Mouse (Mus musculus) regulatory T cell (primary cell): ENCODE results near the gene Ahsg.

Source experiments
- in situ Hi-C: fragments of 300-600 bp; cut with MboI, MseI; formaldehyde crosslinking; loops from one replicate; pipeline ENCODE4 v1.15.1; 2025; ENCODE audit warnings: high pct_unique_total_duplicates

The Ahsg gene

GRCm38 (mm10) chr16:22886726-22887125 lies 4.4 kb upstream of the Ahsg start:
- in situ Hi-C loops: no loop called here

- in situ Hi-C loops: no loop called here
These were observed 2.2 kb upstream of the Ahsg start for GRCm38 (mm10) chr16:22888835-22889234.

DNA sequence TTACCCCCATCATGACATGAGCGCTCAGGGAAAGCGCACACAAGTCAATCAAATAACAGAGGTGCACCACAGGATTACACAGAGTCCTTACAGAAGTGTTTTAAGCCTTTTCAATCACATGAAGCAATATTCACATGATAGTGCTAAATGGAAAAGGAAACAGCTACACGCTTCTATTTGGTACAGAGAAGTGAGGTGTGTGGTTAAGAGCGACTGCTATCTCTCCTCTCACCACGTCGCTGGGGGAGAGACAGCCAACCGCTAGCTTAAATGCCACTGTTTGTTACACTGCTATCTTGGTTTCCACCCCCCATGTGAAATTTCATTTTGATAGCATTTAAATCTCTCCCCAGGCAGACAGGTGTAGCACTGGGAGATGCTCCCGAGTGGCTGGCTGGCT lies 1.4 kb upstream of the Ahsg start:
- in situ Hi-C loops: loop anchor here (5.0 kb wide), 1 partner anchor 158 kb away; no protein-coding TSS in a partner anchor

GRCm38 (mm10) chr16:22891733-22892154 lies 667 bp downstream of the Ahsg start:
- in situ Hi-C loops: loop anchor here (5.0 kb wide), 1 partner anchor 156 kb away; no protein-coding TSS in a partner anchor

DNA sequence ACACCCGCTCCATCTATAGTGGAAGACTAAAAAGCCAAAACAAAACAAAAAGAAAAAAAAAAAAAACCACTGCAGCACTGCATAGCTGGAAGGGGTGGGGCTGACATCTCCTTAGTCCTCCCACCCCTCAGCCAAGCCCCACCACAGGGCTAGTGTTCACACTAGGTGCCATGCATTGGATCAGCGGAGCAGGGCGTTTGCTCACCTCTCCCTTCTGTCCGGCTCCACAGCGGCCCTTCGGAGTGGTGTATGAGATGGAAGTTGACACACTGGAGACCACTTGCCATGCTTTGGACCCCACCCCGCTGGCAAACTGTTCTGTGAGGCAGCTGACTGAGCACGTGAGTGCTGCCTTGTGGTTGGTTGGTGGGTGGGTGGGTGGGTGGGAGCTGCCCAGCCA lies 3.0 kb downstream of the Ahsg start:
- in situ Hi-C loops: loop anchor here (5.0 kb wide), 1 partner anchor 153 kb away; no protein-coding TSS in a partner anchor

- in situ Hi-C loops: no loop called here
These were observed 5.5 kb downstream of the Ahsg start for GRCm38 (mm10) chr16:22896618-22897017.

DNA sequence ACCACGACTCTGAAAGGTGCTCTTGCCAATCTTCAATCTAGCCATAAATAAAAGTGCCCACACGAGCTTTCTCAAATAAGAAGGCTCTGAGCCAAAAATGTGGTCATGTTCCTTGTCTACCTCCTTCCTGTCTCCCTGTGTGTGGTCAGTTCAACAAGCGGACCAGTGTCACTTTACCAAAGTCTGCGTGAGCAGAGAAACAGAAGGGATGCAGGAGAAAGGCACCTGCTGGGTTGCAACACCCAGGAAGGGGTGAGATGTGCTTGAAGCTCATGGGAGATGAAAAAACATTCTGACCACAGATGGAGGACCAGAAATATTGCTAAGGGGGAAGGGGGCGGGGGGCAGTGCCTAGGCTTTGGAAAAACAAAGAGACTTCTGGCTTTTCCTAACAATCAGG lies 8.3 kb downstream of the Ahsg start:
- in situ Hi-C loops: no loop called here

- in situ Hi-C loops: no loop called here
These were observed 8.9 kb downstream of the Ahsg start for GRCm38 (mm10) chr16:22899866-22900570.

DNA sequence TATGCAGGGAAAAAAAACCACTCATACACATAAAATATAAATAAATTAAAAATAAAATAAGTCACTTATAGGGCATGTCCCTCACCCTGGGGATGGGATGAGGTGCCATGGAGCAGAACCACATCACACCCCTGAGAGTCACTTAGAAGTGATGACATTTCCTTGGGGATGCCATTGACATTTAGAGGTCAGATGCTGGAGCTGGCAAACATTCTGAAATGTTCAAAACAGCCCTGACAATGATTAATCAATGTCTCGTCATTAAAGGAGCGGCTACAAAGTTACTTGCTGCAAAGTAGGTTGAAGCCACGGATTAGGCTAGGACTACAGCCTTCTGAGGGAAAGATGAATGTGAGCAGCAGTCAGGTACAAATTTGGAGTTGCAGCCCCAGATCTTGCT lies 10.2 kb downstream of the Ahsg start:
- in situ Hi-C loops: no loop called here

DNA sequence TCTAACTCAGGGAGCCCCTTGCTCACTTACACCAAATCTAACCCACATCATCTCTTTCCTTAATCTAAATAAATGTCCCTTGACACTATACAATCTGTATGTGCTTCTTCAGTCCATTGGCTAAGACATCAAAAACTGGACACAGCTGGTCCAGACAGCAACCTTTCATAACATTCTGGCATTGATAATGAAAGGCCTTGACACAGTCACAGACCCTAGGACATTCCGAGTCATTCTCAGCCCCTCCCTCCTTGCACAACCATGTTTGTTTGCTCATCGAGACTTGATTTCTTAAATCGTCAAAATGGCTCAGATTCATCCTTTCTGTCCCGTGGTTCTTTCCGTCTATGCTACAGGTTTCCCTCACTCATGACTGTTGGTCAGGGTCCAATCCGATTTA lies 18.2 kb downstream of the Ahsg start:
- in situ Hi-C loops: no loop called here

DNA sequence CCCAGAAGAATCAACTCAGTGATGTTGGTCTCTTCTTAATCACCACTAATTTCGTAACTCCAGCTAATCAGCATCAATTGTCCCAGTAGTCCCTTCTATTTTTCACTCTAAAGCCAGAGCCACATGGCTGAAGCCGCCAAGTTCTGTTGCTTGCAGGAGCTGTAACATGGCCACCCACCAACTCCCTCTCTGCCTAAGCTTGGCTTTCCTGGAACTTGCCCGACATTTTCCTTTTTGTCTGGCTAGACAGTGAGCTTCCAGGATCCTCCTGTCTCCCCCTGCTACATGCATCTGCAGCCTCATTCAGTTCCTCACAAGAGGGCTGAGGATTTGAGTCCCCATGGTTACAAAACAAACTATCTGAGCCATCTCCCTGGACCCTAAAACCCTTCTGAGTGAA lies 20.9 kb downstream of the Ahsg start:
- in situ Hi-C loops: no loop called here

GRCm38 (mm10) chr16:22912886-22913285 lies 21.8 kb downstream of the Ahsg start:
- in situ Hi-C loops: no loop called here

DNA sequence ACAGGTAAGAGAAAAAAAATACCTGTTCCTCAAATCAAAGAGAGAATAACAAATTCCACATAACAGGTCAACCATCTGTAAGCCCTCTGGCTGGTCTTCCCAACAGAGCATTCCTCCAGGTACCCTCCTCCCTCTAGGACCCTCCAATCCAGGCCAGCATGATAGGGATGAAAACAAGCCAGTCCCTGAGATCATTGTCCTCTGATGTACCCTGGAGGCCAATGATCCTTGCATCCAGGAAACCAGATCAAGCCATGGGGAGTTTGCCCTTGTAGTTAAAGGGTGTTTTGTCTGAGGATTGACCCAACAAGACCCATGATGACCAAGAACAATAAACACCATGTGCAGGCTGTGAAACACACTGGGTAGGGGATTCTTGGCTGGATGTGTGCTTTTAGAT lies 23.2 kb downstream of the Ahsg start:
- in situ Hi-C loops: no loop called here

DNA sequence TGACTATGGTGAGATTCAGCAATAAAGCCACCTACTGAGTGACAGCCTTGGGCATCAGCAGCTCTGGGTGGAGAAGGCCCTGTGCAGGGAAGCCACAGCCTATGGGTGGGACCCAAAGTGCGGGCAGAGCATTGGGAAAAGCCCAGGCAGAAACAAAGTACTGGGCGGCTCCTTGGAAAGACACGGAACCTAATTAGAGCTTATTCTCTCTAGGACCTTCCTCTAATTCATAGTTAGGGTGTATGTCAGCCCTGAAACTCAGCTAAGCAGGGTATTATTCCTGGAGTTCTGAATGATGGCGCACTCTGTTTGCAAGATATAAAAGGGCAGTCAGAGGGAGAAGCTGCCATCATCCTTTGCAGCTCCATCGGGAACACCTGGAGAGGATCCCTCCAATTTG lies 27.0 kb downstream of the Ahsg start, which contains the start of gene Fetub:
Fetub (plus strand) TSS at position 301 of the 400 bp plus-strand sequence.
- in situ Hi-C loops: no loop called here

- in situ Hi-C loops: no loop called here
These were observed 27.7 kb downstream of the Ahsg start for GRCm38 (mm10) chr16:22918664-22919312.

- in situ Hi-C loops: no loop called here
These were observed 29.1 kb downstream of the Ahsg start for GRCm38 (mm10) chr16:22919971-22920854.

DNA sequence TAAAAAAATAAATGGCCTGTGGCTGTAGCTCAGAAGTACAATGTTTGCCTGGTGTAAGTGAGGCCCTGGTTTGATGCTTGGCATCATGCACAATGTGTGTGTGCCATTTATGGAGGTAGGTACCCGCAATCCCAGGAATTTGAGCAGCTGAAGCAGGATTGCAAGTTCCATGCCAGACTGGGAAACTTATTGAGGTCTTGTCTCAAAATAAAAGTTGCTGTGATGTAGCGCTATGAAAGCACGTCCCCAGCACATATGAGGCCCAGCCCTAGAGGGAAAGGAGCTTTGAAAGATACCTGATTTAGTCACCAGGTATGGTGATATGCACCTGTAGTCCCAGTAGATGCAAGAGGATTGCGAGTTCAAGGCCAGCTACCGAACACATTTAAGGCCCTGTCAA lies 30.7 kb downstream of the Ahsg start:
- in situ Hi-C loops: no loop called here

DNA sequence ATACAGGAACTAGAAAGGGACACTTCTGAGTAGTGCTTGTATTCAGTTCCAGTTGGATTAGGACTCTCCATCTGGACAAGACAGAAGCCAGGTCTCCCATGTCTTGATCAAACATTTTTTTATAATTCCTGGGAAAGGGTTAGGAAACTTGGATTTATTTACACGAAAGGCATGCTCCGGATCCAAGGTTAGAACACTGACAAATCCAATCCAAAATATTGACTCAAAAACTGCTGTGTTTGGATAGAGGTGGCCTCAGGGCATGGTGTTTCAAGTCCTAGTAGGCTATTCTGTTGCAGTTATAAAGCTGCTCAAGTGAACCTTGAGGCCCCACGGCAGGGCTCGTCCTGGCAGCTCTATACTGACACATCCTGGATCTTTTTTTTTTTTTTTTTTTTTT lies 31.4 kb downstream of the Ahsg start:
- in situ Hi-C loops: no loop called here

DNA sequence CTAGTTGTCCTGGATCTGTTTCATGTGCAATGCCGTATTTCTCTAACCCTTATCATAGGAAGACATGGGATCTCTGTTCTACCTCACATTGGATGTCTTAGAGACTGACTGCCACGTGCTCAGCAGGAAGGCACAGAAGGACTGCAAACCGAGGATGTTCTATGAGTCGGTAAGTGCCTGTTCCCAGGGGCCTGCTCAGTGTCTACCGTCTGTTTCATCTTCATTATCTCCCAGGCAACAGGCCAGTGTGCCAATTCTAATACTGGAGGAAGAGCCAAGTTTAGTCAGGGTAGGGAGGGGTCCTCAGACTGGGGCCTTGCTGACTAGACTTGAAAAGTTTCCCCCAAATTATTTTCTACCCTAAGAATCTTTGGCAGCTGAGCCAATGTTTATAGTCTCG lies 38.5 kb downstream of the Ahsg start:
- in situ Hi-C loops: no loop called here

DNA sequence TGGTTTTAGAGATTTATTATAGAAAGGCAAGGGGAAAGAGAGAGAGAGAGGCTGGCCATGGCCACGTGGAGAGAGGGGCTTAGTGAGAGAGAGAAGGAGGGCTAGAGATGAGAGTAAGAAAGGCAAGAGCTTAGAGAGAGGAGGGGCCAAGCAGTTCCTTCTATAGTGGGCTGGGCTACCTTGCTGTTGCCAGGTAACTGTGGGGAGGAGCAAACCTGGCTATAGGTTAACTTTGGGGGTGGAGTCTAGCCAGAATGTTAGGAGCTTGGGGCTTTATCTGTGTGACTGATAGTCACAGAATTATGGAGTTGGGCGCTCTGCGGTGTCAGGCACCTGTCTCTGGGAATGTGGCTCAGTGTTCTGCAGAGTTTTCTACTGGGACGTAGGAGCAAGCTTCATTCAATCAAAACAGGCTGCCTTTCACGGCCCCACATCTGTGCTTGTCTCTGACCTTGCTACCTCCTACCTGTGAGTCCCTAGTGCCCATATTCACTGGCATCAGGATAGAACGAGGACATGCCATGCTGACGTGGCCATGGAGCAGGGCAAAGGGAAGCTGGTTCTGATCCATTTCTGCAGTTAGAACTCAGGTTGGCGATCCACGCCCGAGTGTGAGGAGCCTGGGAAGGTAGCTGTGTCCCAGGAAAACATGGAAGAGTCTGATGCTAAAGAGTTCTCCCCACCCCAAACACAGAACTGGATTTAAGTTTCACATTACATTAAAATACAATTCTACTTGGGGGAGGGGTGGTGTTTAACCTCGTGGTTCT lies 40.5 kb downstream of the Ahsg start:
- in situ Hi-C loops: no loop called here

DNA sequence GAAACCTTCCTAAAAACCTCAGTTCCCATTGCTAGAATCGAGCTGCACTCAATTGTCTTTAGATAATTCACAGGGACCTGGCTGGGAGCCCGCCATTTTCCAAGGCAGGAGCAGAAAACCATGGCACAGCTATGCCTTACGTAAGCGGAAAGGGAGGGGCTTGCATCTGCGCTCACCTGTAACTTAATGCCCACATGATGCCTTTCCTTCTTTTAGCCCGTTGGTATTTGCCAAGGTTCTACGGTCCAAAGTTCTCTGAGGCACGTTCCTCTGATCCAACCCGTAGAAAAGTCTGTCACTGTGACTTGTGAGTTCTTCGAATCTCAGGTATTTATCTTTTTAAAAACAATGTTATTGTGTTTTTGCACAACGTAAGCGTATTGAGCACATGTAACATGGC lies 46.6 kb downstream of the Ahsg start:
- in situ Hi-C loops: no loop called here
